Mouse (Mus musculus): ENCODE measurements around the gene Ap2m1. TPM values are rescaled to one million over a fixed set of nuclear protein-coding genes. Genes with fewer than 3 reads are reported as not detected.

Ap2m1 gene
- 372 TPM for polyA plus RNA-seq (2017; shearing (Covaris generic))

GRCm38 (mm10) chr16:20535296-20536080 lies at the start of gene Ap2m1:
Gene Ap2m1, plus strand, starts transcription at chr16:20535478.

GRCm38 (mm10) chr16:20498677-20499475 lies 36.4 kb upstream of the Ap2m1 start, which contains the start of gene Eif2b5:
Gene Eif2b5, plus strand, starts transcription at chr16:20498817.

GRCm38 (mm10) chr16:20516726-20517201 lies 18.5 kb upstream of the Ap2m1 start, which contains the start of gene Dvl3:
Gene Dvl3, plus strand, starts transcription at chr16:20516982.

GRCm38 (mm10) chr16:20548096-20548948 lies 13.0 kb downstream of the Ap2m1 start, which contains the start of gene Abcf3:
Gene Abcf3, plus strand, starts transcription at chr16:20548577.

GRCm38 (mm10) chr16:20589366-20589938 lies 54.2 kb downstream of the Ap2m1 start, which contains the start of gene Vwa5b2:
Gene Vwa5b2, plus strand, starts transcription at chr16:20589471.

Other genes with a start within 250 kb of the Ap2m1 start
- 64.9 TPM for gene Parl, start 233.1 kb upstream of the Ap2m1 start, polyA plus RNA-seq (2017; shearing (Covaris generic))
- gene Cyp2ab1, start 210.1 kb upstream of the Ap2m1 start, polyA plus RNA-seq (2017; shearing (Covaris generic)), result not detected
- 30.8 TPM for gene Abcc5, start 109.1 kb upstream of the Ap2m1 start, polyA plus RNA-seq (2017; shearing (Covaris generic))
- gene Eif2b5, start 36.7 kb upstream of the Ap2m1 start, polyA plus RNA-seq (2017; shearing (Covaris generic)), result 70.0 TPM
- 14.3 TPM for gene Dvl3, start 18.5 kb upstream of the Ap2m1 start, polyA plus RNA-seq (2017; shearing (Covaris generic))
- gene Abcf3, start 13.1 kb downstream of the Ap2m1 start, polyA plus RNA-seq (2017; shearing (Covaris generic)), result 71.6 TPM
- 0.23 TPM for gene Vwa5b2, start 54.0 kb downstream of the Ap2m1 start, polyA plus RNA-seq (2017; shearing (Covaris generic))
- gene Eef1akmt4, start 76.1 kb downstream of the Ap2m1 start, polyA plus RNA-seq (2017; shearing (Covaris generic)), result 1.8 TPM
- not detected for gene Gm49333, start 76.1 kb downstream of the Ap2m1 start, polyA plus RNA-seq (2017; shearing (Covaris generic))
- gene Alg3, start 76.3 kb downstream of the Ap2m1 start, polyA plus RNA-seq (2017; shearing (Covaris generic)), result 17.6 TPM
- 0.49 TPM for gene Camk2n2, start 85.8 kb downstream of the Ap2m1 start, polyA plus RNA-seq (2017; shearing (Covaris generic))
- gene Ece2, start 94.3 kb downstream of the Ap2m1 start, polyA plus RNA-seq (2017; shearing (Covaris generic)), result not detected
- gene Psmd2, start 116.2 kb downstream of the Ap2m1 start, polyA plus RNA-seq (2017; shearing (Covaris generic)), result 183 TPM
- 124 TPM for gene Eif4g1, start 132.8 kb downstream of the Ap2m1 start, polyA plus RNA-seq (2017; shearing (Covaris generic))
- 1.1 TPM for gene Fam131a, start 157.8 kb downstream of the Ap2m1 start, polyA plus RNA-seq (2017; shearing (Covaris generic))
- gene Polr2h, start 182.2 kb downstream of the Ap2m1 start, polyA plus RNA-seq (2017; shearing (Covaris generic)), result 37.0 TPM
- gene Clcn2, start 182.3 kb downstream of the Ap2m1 start, polyA plus RNA-seq (2017; shearing (Covaris generic)), result 2.3 TPM
- gene Chrd, start 197.6 kb downstream of the Ap2m1 start, polyA plus RNA-seq (2017; shearing (Covaris generic)), result 0.13 TPM
- 0.56 TPM for gene Thpo, start 199.0 kb downstream of the Ap2m1 start, polyA plus RNA-seq (2017; shearing (Covaris generic))

Data from effector memory CD4-positive, alpha-beta T cell, adult 7 months (primary cell).